Mouse (Mus musculus) gastrocnemius, adult 8-10 months (tissue): ENCODE measurements around the gene Ccdc136. TPM values are rescaled to one million over a fixed set of nuclear protein-coding genes. Genes with fewer than 3 reads are reported as not detected.

ENCODE experiments used
- DNase-seq, 2 experiments: peaks; one replicate each; pipeline ENCODE4 v3.0.0; 2022; ENCODE audit warnings: low spot score in 2 of 2
- microRNA-seq: library from miRNA; unstranded; fragments of <30 nt; microRNA quantifications from one replicate; pipeline ENCODE4 v1.2.0, GENCODE M21; 2022
- total RNA-seq, 4 experiments: library from RNA; stranded (reverse); gene quantifications; 2 replicates each; pipeline ENCODE4 v1.2.4; 2022

Ccdc136 gene
- total RNA-seq, 4 experiments from 2014 or later, result 9.0 to 12.0 (median 10.2) TPM

- peak; percentile 42 to 48 for DNase-seq
Observed at GRCm38 (mm10) chr6:29435940-29436451, 39.9 kb downstream of the Ccdc136 start.

- DNase-seq, result peak; percentile 53 to 56
Observed at GRCm38 (mm10) chr6:29436461-29436934, 40.4 kb downstream of the Ccdc136 start.

GRCm38 (mm10) chr6:29439251-29439650 is 43.1 kb downstream of the Ccdc136 start:
- DNase-seq, result peak; percentile 63 to 64

GRCm38 (mm10) chr6:29439789-29440188 is 43.7 kb downstream of the Ccdc136 start:
- DNase-seq, result no peak

- DNase-seq, result no peak
Observed at GRCm38 (mm10) chr6:29444773-29445172, 48.7 kb downstream of the Ccdc136 start.

- no peak for DNase-seq
Observed at GRCm38 (mm10) chr6:29445354-29445753, 49.2 kb downstream of the Ccdc136 start.

GRCm38 (mm10) chr6:29449858-29450257 is 53.7 kb downstream of the Ccdc136 start:
- no peak for DNase-seq

- no peak for DNase-seq
Observed at GRCm38 (mm10) chr6:29450667-29451066, 54.6 kb downstream of the Ccdc136 start.

GRCm38 (mm10) chr6:29461502-29461901 is 65.4 kb downstream of the Ccdc136 start:
- no peak for DNase-seq

- no peak for DNase-seq
Observed at GRCm38 (mm10) chr6:29463388-29463787, 67.3 kb downstream of the Ccdc136 start.

- DNase-seq, result peak; percentile 78 to 86
Observed at GRCm38 (mm10) chr6:29467583-29468354, 71.7 kb downstream of the Ccdc136 start, which contains the start of gene Atp6v1f. Atp6v1f (plus strand) TSS chr6:29467718.

GRCm38 (mm10) chr6:29468851-29469250 is 72.7 kb downstream of the Ccdc136 start:
- no peak for DNase-seq

GRCm38 (mm10) chr6:29471137-29471536 is 75.0 kb downstream of the Ccdc136 start, which contains the start of gene Atp6v1fnb:
Atp6v1fnb (plus strand) TSS chr6:29471437.
- DNase-seq, result no peak

GRCm38 (mm10) chr6:29473941-29474691 is 78.0 kb downstream of the Ccdc136 start:
- peak; percentile 45 to 64 for DNase-seq

GRCm38 (mm10) chr6:29474736-29475135 is 78.6 kb downstream of the Ccdc136 start:
- no peak for DNase-seq

Small RNA genes lying within 50 kb of the gene (microRNA-seq; reads per million reads assigned to microRNA genes)
- not detected for gene Gm26220
- gene Gm44354, result not detected

Other genes starting within 250 kb of the Ccdc136 start
- 10 to 100 TPM; 10.7 to 15.9 (median 14.8) TPM for gene Rbm28, start 231.3 kb upstream of the Ccdc136 start, total RNA-seq
- gene Prrt4, start 216.7 kb upstream of the Ccdc136 start, total RNA-seq, result under 1 TPM; 0.46 to 0.70 (median 0.53) TPM
- 10 to 100 TPM in 3 of 4 experiments, 1 to 10 TPM in 1; 9.7 to 13.5 (median 10.9) TPM for gene Impdh1, start 179.9 kb upstream of the Ccdc136 start, total RNA-seq
- gene Hilpda, start 123.8 kb upstream of the Ccdc136 start, total RNA-seq, result 1 to 10 TPM; 2.8 to 3.9 (median 3.3) TPM
- not detected for gene Fam71f2, start 116.7 kb upstream of the Ccdc136 start, total RNA-seq
- gene Fam71f1, start 77.2 kb upstream of the Ccdc136 start, total RNA-seq, result not detected
- gene Calu, start 48.2 kb upstream of the Ccdc136 start, total RNA-seq, result 10 to 100 TPM; 66.3 to 77.3 (median 75.0) TPM
- under 1 TPM in 3 of 4 experiments, not detected in 1; 0.24 to 0.43 (median 0.31) TPM for gene Opn1sw, start 7.8 kb upstream of the Ccdc136 start, total RNA-seq
- gene Flnc, start 36.9 kb downstream of the Ccdc136 start, total RNA-seq, result 100 to 1,000 TPM; 357 to 417 (median 381) TPM
- 100 to 1,000 TPM; 116 to 127 (median 122) TPM for gene Atp6v1f, start 71.4 kb downstream of the Ccdc136 start, total RNA-seq
- gene Atp6v1fnb, start 75.1 kb downstream of the Ccdc136 start, total RNA-seq, result not detected
- 1 to 10 TPM; 2.2 to 6.0 (median 4.4) TPM for gene Kcp, start 111.6 kb downstream of the Ccdc136 start, total RNA-seq
- 1 to 10 TPM; 1.0 to 3.1 (median 1.7) TPM for gene Irf5, start 130.3 kb downstream of the Ccdc136 start, total RNA-seq
- 10 to 100 TPM; 32.7 to 36.9 (median 35.4) TPM for gene Tnpo3, start 213.6 kb downstream of the Ccdc136 start, total RNA-seq